Mouse (Mus musculus): ENCODE measurements around the gene Arid2. TPM values are rescaled to one million over a fixed set of nuclear protein-coding genes. Genes with fewer than 3 reads are reported as not detected.

The Arid2 gene
- polyA plus RNA-seq, 1 experiment from 2014 or later: 7.3 TPM

GRCm38 (mm10) chr15:96283141-96283540, 4.2 kb upstream of the Arid2 start:
- DNase-seq (ENCODE audit: low spot score) (no peak), ATAC-seq (ENCODE audit: low FRiP score, low TSS enrichment) (no peak)
- Histone ChIP-seq H3K4me2 (replicated peaks; ENCODE audit: low read depth) (peak overlapping the region; percentile 63), H3K36me3 (ENCODE audit: control insufficient read depth, insufficient read depth, low read length) (peaks cover 2% of the 10 kb centered on the region; the same call in 1 of the 2 replicates), H3K27ac (replicated peaks) (no peak overlapping the region), H3K4me1 (replicated peaks; ENCODE audit: control insufficient read depth, insufficient read depth) (0 out of 2 replicates have a peak, but pooled peaks cover 3% of the 10 kb centered on the region), H3K27me3 (ENCODE audit: control insufficient read depth, insufficient read depth, low read length) (no peaks in the 10 kb centered on the region), H3K9ac (ENCODE audit: low read length) (no peak overlapping the region), H3K9me3 (ENCODE audit: control insufficient read depth, low read length) (no peaks in the 10 kb centered on the region), H3K4me3 (ENCODE audit: low read depth, low read length) (0 out of 2 replicates have a peak overlapping the region, but pooled peaks have one; percentile 15)
- 54% methylated on average over 8 of the region's 8 CpGs for WGBS
- TF ChIP-seq EP300 (optimal IDR thresholded peaks at IDR 0.05): no peak
- TF ChIP-seq CTCF (IDR thresholded peaks at IDR 0.05; ENCODE audit: low read depth): no peak

- peak overlapping the region; percentile 48 for H3K9ac ChIP-seq (ENCODE audit: low read length)
- H3K27me3 ChIP-seq (ENCODE audit: control insufficient read depth, insufficient read depth, low read length): no peaks in the 10 kb centered on the region
- peak overlapping the region; percentile 93 for H3K4me3 ChIP-seq (ENCODE audit: low read depth, low read length)
- ATAC-seq (ENCODE audit: low FRiP score, low TSS enrichment) (no peak), DNase-seq (ENCODE audit: low spot score) (peak; percentile 47)
- peak overlapping the region; percentile 58; the same call in 1 of the 2 replicates for H3K27ac ChIP-seq (replicated peaks)
- TF ChIP-seq EP300 (optimal IDR thresholded peaks at IDR 0.05) (no peak), CTCF (IDR thresholded peaks at IDR 0.05; ENCODE audit: low read depth) (peak; percentile 69)
- whole genome bisulfite sequencing: 3% methylated on average over 11 of the region's 11 CpGs
- no peaks in the 10 kb centered on the region for H3K4me1 ChIP-seq (replicated peaks; ENCODE audit: control insufficient read depth, insufficient read depth)
- peak overlapping the region; percentile 63 for H3K4me2 ChIP-seq (replicated peaks; ENCODE audit: low read depth)
- H3K36me3 ChIP-seq (ENCODE audit: control insufficient read depth, insufficient read depth, low read length): no peaks in the 10 kb centered on the region; the same call in 1 of the 2 replicates
- no peaks in the 10 kb centered on the region for H3K9me3 ChIP-seq (ENCODE audit: control insufficient read depth, low read length)
Observed at GRCm38 (mm10) chr15:96283920-96284431, 3.3 kb upstream of the Arid2 start.

DNA sequence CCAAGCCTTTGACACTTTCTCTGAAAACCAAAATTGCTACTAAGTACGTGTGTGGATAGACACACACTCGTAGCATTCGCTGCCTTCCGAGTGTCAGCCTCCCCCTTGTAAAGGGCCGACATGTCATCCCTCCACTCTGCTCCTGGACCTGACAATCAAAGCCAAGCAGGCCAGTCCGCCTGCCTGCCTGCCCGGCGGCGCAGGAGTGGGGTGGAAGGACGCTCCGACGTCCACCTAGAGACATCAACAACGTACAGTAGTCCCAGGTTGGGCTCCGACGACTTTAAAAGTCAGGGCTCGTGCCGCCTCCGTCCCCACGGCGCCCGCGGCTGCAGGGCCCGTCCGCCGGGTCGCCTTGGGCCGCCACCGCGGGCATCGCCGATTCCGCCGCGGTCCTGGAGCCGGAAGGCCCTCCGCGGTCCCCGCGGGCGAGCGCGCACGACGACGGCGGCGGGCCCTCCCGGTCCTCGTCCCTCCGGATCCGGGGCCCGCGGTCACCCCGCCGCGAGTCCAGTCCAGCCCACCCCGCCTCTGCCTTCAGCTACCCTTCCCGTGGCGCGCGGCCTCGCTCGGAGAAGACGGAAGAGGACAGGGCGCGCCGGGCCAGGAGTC, 2.5 kb upstream of the Arid2 start:
- DNase-seq (ENCODE audit: low spot score): peak; percentile 63
- Histone ChIP-seq H3K36me3 (ENCODE audit: control insufficient read depth, insufficient read depth, low read length) (no peaks in the 10 kb centered on the region; the same call in 1 of the 2 replicates), H3K4me1 (replicated peaks; ENCODE audit: control insufficient read depth, insufficient read depth) (no peaks in the 10 kb centered on the region), H3K9me3 (ENCODE audit: control insufficient read depth, low read length) (no peaks in the 10 kb centered on the region), H3K9ac (ENCODE audit: low read length) (peak overlapping the region; percentile 99), H3K27ac (replicated peaks) (peak overlapping the region; percentile 100), H3K4me3 (ENCODE audit: low read depth, low read length) (peak overlapping the region; percentile 93), H3K27me3 (ENCODE audit: control insufficient read depth, insufficient read depth, low read length) (no peaks in the 10 kb centered on the region), H3K4me2 (replicated peaks; ENCODE audit: low read depth) (peak overlapping the region; percentile 63)
- peak; percentile 14; the same call in 1 of the 2 replicates for ATAC-seq (ENCODE audit: low FRiP score, low TSS enrichment)
- under 1% methylated on average over 50 of the region's 67 CpGs for WGBS
- TF ChIP-seq CTCF (IDR thresholded peaks at IDR 0.05; ENCODE audit: low read depth) (no peak), EP300 (optimal IDR thresholded peaks at IDR 0.05) (no peak)

DNA sequence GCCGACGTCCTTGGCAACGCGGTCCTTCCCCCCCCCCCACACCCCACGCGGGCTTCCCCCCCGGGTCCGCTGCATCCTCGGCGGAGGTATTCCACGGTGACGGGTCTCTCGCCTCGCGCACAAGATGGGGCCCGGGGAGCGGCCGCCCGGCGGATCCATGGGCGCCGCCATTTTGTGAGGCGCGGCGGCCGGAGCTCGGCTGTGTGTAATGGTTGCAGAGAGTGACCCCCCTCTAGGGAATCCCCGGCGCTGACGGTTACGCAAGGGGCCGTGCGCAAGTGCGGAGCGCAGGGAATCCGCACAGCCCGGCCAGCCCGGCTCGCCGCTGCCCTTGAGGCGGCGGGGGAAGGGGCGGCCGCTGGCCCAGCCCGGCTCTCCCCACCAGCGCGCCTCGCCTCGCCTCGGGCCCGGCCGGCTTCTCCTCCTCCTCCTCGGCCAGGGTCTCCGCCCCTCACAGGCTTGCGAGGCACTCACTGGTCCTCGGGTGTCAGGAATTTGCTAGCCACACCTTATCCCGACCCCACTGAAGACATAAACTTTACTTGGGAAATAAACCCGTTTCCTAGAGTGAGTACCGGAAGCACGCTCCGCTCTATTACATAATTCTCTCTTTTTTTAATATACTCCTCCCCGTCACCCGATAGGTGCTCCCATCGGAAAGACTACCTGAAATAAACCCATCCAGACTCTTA, 1.8 kb upstream of the Arid2 start:
- Histone ChIP-seq H3K4me1 (replicated peaks; ENCODE audit: control insufficient read depth, insufficient read depth) (no peaks in the 10 kb centered on the region), H3K27ac (replicated peaks) (peak overlapping the region; percentile 100), H3K4me3 (ENCODE audit: low read depth, low read length) (peak overlapping the region; percentile 93), H3K9me3 (ENCODE audit: control insufficient read depth, low read length) (no peaks in the 10 kb centered on the region), H3K36me3 (ENCODE audit: control insufficient read depth, insufficient read depth, low read length) (no peaks in the 10 kb centered on the region; the same call in 1 of the 2 replicates), H3K4me2 (replicated peaks; ENCODE audit: low read depth) (peak overlapping the region; percentile 63), H3K9ac (ENCODE audit: low read length) (peak overlapping the region; percentile 99), H3K27me3 (ENCODE audit: control insufficient read depth, insufficient read depth, low read length) (no peaks in the 10 kb centered on the region)
- peak; percentile 83 for ATAC-seq (ENCODE audit: low FRiP score, low TSS enrichment)
- peak; percentile 91 for DNase-seq (ENCODE audit: low spot score)
- WGBS: under 1% methylated on average over 48 of the region's 64 CpGs
- TF ChIP-seq EP300 (optimal IDR thresholded peaks at IDR 0.05) (no peak), CTCF (IDR thresholded peaks at IDR 0.05; ENCODE audit: low read depth) (peak; percentile 1; the same call in 1 of the 2 replicates)

GRCm38 (mm10) chr15:96286015-96286934, 1.0 kb upstream of the Arid2 start:
- Histone ChIP-seq H3K27ac (replicated peaks) (peak overlapping the region; percentile 100), H3K4me1 (replicated peaks; ENCODE audit: control insufficient read depth, insufficient read depth) (no peaks in the 10 kb centered on the region), H3K36me3 (ENCODE audit: control insufficient read depth, insufficient read depth, low read length) (no peaks in the 10 kb centered on the region), H3K4me2 (replicated peaks; ENCODE audit: low read depth) (peak overlapping the region; percentile 78), H3K4me3 (ENCODE audit: low read depth, low read length) (peak overlapping the region; percentile 93), H3K9me3 (ENCODE audit: control insufficient read depth, low read length) (no peaks in the 10 kb centered on the region), H3K27me3 (ENCODE audit: control insufficient read depth, insufficient read depth, low read length) (no peaks in the 10 kb centered on the region), H3K9ac (ENCODE audit: low read length) (peak overlapping the region; percentile 99)
- peak; percentile 96 for DNase-seq (ENCODE audit: low spot score)
- ATAC-seq (ENCODE audit: low FRiP score, low TSS enrichment): peak; percentile 86
- WGBS: under 1% methylated on average over 71 of the region's 72 CpGs
- TF ChIP-seq CTCF (IDR thresholded peaks at IDR 0.05; ENCODE audit: low read depth) (peak; percentile 68), EP300 (optimal IDR thresholded peaks at IDR 0.05) (no peak)

Data from stomach, postnatal 0 days (tissue).